Mouse (Mus musculus) erythroid progenitor cell, adult 5-6 weeks (primary cell): Measurements from ENCODE around the gene 9930021J03Rik. TPM values are rescaled to one million over a fixed set of nuclear protein-coding genes. Genes with fewer than 3 reads are reported as not detected.

ENCODE experiments used
- ATAC-seq: replicated peaks from 2 replicates; pipeline ENCODE4 v1.8.0; 2016; ENCODE audit warnings: moderate number of reproducible peaks, mild to moderate bottlenecking, moderate TSS enrichment, inconsistent platforms; ENCODE audit not compliant: poor library complexity, low FRiP score, severe bottlenecking
- total RNA-seq, 2 experiments: library from RNA; stranded (forward) in 1 of 2; stranded (reverse) in 1 of 2; fragments of 150-400 nt in 1 of 2; fragments of 186-747, 209-891 nt in 1 of 2; gene quantifications; 2 replicates each; pipeline versions ENCODE4 v1.2.3 to v1.2.4; 2015 to 2017; ENCODE audit warnings: low replicate concordance in 2 of 2

The 9930021J03Rik gene
- 8.4 and 12.3 TPM in 2 replicates for total RNA-seq (2015; ENCODE audit: low replicate concordance)
- 13.5 and 23.8 TPM in 2 replicates for total RNA-seq (2017; ENCODE audit: low replicate concordance)

GRCm38 (mm10) chr19:29805917-29806785 is at the start of gene 9930021J03Rik:
9930021J03Rik (minus strand) TSS chr19:29805989.
- peak; percentile 92 for ATAC-seq

GRCm38 (mm10) chr19:29853711-29854110 is 47.9 kb upstream of the 9930021J03Rik start:
- no peak for ATAC-seq

GRCm38 (mm10) chr19:29851036-29851690 is 45.4 kb upstream of the 9930021J03Rik start:
- ATAC-seq: no peak

GRCm38 (mm10) chr19:29849924-29850551 is 44.2 kb upstream of the 9930021J03Rik start:
- ATAC-seq: no peak

- no peak for ATAC-seq
These were observed 38.4 kb upstream of the 9930021J03Rik start for GRCm38 (mm10) chr19:29844036-29844661.

GRCm38 (mm10) chr19:29843641-29844035 is 37.8 kb upstream of the 9930021J03Rik start:
- ATAC-seq: no peak

- ATAC-seq: no peak
These were observed 37.2 kb upstream of the 9930021J03Rik start for GRCm38 (mm10) chr19:29842973-29843372.

- no peak for ATAC-seq
These were observed 34.9 kb upstream of the 9930021J03Rik start for GRCm38 (mm10) chr19:29840642-29841041.

- ATAC-seq: no peak
These were observed 32.9 kb upstream of the 9930021J03Rik start for GRCm38 (mm10) chr19:29838636-29839135.

GRCm38 (mm10) chr19:29838171-29838570 is 32.4 kb upstream of the 9930021J03Rik start:
- ATAC-seq: no peak

- no peak for ATAC-seq
These were observed 29.7 kb upstream of the 9930021J03Rik start for GRCm38 (mm10) chr19:29835364-29836034.

- ATAC-seq: no peak
These were observed 25.1 kb upstream of the 9930021J03Rik start for GRCm38 (mm10) chr19:29830911-29831310.

GRCm38 (mm10) chr19:29828558-29828957 is 22.8 kb upstream of the 9930021J03Rik start:
- ATAC-seq: no peak

GRCm38 (mm10) chr19:29826686-29827085 is 20.9 kb upstream of the 9930021J03Rik start:
- ATAC-seq: no peak

GRCm38 (mm10) chr19:29825003-29825402 is 19.2 kb upstream of the 9930021J03Rik start:
- no peak for ATAC-seq

GRCm38 (mm10) chr19:29824034-29824700 is 18.4 kb upstream of the 9930021J03Rik start:
- no peak for ATAC-seq

GRCm38 (mm10) chr19:29823456-29824010 is 17.7 kb upstream of the 9930021J03Rik start:
- no peak for ATAC-seq

GRCm38 (mm10) chr19:29820966-29821365 is 15.2 kb upstream of the 9930021J03Rik start:
- no peak for ATAC-seq
